Mouse (Mus musculus) spleen, postnatal 36 days (tissue): ENCODE measurements around the gene Armcx4.
A peak's percentile ranks its signal among the peaks of the same experiment; 100 is the strongest.
"Not testable (repeated sequence)": the region's sequence is repeated elsewhere in the genome, so short reads cannot be mapped to it uniquely, and the experiment has no call there.

Experiments used
- DNase-seq, 2 experiments: peaks; one replicate each; pipeline ENCODE4 v3.0.0; 2022; ENCODE audit warnings: low spot score in 2 of 2, mixed read lengths in 1 of 2

Gene Armcx4

GRCm38 (mm10) chrX:134686267-134686666 lies at the start of gene Armcx4:
Gene Armcx4 (plus strand): TSS chrX:134686519.
- DNase-seq = peak; percentile 9 to 18

DNA sequence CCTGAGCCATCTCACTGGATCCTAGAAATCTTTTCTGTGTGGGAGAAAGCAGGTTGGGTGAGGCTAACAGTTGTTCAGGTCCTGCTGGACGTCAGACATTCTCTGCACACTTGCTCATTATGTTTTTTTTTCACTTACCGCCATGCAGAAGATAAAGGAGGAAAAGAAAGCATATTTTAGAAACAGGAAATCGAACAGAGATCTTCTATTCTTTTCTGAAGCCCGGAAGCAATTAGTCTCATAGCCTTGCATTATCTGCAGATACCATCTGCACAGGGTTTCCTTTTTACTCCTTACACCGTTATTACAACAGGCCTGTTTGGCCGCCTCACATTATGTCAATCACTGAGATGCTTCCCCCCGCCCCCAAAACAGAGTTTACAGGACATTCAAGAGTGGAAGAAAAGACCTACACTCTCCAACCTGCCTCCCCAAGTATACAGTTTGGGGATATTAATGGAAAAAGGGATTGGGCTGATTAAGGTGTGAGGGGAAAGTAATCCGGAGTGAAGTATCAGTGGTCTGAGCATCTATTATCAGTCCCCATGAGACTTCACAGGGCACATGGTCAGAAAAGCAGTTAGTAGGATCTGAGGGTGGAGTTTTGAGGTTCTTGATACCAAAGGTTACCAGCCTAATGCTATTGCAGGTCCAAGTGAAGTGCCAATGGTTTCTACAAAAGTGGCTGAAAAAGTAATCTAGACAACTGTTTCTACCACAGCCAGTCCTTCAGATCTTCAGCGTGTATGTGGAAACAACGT lies 45.1 kb upstream of the Armcx4 start:
- no peak for DNase-seq

DNA sequence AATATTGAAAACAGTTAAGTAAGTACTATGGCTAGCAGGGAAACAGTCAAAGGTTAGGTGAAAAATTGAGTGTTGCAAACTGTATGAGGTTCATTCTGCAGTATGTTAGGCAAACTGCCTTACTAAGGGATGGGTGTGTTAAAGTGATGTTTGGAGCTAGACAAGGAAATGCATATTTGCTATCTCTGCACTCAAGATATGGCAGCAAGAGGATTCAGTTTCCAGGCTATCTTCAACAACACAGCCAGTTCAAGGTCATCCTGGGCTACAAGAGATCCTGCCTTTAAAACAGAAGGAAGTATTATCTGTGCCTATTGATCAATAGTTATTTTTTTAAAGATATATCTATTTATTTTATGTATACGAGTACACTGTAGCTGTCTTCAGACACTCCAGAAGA lies 40.0 kb upstream of the Armcx4 start:
- no peak for DNase-seq

- DNase-seq = no peak
These were observed 38.9 kb upstream of the Armcx4 start for GRCm38 (mm10) chrX:134647421-134647820.

GRCm38 (mm10) chrX:134648031-134648692 lies 38.2 kb upstream of the Armcx4 start:
- DNase-seq = peak; percentile 28 to 55

- no peak for DNase-seq
These were observed 34.3 kb upstream of the Armcx4 start for GRCm38 (mm10) chrX:134652061-134652460.

DNA sequence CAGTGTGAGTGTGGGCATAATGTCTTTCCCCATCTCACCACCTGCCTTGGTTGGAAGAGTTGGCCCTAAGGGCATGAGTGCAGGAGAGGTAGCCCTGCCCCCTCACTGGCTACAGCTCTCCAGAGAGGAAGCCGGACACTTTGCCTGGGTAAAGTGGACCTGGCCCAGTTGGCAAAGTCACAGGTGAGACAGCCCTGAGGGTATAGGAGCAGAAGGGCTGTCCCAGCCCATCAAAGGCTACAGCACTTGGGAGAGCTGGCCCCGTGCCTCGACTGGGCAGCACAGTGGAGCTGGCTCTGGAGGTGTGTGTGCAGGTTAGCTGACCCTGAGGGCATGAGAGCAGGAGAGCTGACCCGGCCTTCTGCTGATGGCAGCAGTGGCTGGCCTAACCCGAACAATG lies 24.7 kb upstream of the Armcx4 start:
- no peak for DNase-seq

DNA sequence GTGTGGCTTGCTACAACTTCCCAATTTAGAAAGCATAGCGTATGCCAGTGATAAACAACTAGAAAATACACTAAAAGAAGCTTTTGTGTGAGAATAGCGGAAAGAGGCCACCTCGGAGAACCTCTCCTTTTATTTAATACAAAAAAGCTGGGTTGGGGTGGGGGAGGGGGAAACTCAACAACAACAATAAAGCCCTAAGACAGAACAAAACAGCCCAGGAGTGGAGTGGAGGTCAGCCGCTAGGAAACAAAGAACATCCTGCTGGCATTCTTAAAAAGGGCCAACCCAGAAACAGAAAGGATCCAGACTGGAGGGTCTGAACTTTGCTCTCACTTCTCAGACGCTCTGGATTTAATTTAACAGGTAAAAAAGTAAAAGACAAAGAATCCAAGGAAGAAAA lies 11.3 kb upstream of the Armcx4 start:
- DNase-seq = no peak

GRCm38 (mm10) chrX:134675959-134676358 lies 10.4 kb upstream of the Armcx4 start:
- no peak for DNase-seq

DNA sequence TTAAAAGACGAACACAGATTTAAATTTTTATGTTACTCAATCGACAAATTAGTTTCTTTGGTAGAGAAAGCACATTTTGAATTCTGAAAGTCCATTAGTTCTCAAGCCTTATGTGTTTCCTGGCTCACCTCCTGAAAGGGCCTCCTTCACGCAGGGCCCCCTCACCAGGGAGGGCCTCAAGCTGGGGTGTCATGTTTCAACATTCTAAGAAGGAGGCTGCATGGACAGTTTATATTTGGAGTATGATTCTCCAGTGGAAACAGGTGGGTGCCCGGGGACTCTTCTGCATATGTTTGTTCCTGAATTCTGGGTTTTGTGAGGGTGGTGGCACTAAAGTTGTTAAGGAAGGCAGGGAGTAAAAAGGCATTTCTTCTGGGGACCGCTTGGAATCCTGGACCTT lies 1.4 kb upstream of the Armcx4 start:
- DNase-seq = no peak

GRCm38 (mm10) chrX:134686739-134687171 lies 436 bp downstream of the Armcx4 start:
- DNase-seq = no peak

DNA sequence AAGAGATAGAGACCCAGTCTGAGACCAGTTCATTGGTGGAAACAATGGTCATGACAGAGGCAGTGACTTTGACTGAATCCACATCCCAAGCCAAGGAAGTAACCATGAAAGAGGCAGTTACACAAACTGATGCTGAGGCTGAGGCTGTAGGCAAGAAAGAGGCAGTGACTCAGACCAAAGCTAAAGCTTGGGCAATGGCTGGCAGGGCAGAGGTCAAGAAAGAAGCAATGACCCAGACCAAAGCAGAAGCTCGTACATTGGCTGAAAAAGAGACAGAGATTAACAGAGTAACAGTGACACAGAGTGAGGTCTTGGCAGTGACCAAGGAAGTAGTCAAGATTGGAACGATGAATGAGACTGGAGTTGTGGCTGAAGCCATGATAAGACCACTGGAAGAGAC lies 3.4 kb downstream of the Armcx4 start:
- DNase-seq = no peak

DNA sequence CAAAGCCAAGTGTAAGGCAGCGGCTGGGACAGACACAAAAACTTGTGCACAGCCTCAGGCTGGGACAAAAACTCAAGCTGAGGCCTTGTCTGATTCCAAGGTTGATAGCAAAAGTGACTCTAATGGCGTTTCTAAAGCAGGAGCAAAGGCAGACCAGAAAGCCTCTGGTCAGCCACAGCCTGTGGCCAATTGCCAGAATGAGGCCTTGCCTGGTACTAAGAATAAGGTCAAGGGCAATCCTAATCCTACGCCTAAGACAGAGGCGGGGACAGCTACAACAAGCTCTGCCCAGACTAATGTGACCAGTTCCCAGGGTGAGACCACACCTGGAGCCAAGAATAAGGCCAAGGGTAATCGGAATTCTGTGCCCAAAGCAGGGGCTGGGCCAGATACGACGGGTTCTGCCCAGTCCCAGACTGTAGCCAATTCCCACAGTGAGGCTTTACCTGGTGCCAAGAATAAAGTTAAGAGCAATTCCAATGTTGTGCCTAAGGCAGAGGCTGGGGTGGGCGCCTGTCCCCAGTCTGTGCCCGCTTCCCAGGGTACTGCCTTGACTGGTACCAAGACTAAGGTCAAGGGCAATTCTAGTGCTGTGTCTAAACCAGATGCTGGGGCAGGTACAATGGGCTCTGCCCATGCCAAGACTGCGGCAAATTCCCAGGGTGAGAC lies 4.7 kb downstream of the Armcx4 start:
- DNase-seq = no peak

GRCm38 (mm10) chrX:134691540-134691935 lies 5.2 kb downstream of the Armcx4 start:
- DNase-seq = no peak

GRCm38 (mm10) chrX:134716863-134717262 lies 30.5 kb downstream of the Armcx4 start:
- no peak for DNase-seq

DNA sequence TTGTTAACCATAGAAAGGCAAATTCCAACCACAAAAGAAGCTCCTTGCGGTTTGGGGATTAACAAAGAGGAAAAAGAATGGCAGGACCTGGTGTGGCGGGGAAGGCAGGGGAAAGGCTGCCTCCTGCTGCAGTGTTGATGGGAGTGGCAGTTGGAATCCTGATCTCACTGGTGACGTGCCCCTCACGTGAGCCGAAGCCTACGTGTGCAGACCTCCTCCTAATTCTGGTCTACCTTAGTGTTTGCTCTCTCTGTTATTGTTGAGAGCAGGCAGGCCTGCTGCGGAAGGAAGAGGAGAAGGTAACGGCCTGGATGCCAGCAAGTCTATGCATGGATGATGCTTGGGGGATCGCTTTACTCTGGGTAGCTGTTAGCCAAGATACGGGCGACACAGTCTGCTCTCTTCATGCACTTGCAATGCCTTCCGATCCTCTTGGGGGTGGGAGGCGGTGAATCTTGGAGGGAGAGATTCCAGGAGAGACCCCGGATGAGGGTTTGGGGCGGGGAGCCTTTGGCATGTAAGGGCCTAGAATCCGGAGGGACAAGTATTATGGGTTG lies 31.5 kb downstream of the Armcx4 start, which contains the start of gene Armcx1:
Gene Armcx1 (plus strand): TSS at position 212 of the 557 bp plus-strand sequence.
- peak; percentile 4 for DNase-seq

DNA sequence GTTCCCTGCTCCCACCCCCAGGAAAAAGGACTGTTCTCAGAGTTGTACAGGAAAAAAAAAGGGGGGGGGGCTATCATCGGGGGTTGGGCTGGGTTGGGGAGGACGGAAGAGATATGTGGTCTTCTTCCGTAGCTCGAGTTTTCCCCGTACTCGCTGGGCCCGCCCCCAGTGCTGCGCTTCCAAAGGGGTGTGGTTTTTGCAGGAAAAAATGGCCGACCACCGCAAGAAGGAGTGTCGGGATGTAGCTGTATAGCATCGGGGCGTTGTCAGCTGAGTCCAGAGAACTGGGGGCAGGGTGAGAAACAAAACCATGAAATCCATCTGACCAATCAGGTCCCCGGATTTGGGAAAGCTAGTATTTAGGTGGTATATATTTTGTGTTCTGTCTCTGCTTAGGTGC lies 32.2 kb downstream of the Armcx4 start:
- peak in 1 of 2 experiments; percentile 1 for DNase-seq

DNA sequence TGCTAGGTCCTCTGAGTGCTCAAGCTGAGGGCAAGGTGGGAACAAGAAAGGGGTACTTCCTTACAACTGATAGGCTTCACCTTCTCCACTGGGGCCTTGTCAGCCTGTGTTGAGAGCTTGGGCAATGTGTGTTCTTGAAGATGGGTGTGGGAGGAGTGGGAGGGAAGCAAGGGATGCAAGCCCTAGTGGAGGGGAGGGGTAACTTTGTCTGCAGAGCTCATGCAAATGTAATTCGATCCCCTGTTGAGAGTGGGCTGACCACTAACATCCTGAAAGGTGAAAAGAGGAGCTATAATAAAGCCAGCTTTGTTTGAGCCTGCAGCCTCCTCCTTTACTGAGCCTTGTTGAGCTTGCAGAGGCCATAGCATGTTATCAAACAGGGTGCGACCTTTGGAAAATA lies 37.4 kb downstream of the Armcx4 start:
- not testable (repeated sequence) for DNase-seq

- peak in 1 of 2 experiments; percentile 8 for DNase-seq
These were observed 43.5 kb downstream of the Armcx4 start for GRCm38 (mm10) chrX:134729778-134730177.

DNA sequence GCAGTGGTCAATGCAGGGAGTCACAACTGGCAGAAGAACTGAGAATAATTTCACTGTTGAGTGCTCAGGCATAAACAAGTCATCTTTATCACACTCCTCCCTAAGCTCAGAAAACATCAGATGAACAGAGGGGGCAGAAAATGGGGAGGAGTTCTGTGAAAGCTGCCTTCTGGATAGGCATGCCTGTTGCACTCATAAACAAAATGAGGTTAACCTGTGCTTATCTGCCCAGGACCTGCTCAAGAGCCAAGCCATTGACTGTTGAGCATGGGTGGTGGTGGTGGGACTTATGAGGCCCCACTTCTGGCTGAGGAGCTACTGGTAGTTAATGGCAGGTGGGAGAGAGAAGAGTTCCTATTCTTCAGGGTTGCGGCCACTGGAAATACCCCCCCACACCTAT lies 51.5 kb downstream of the Armcx4 start:
- DNase-seq = no peak

- DNase-seq = no peak
These were observed 52.8 kb downstream of the Armcx4 start for GRCm38 (mm10) chrX:134739160-134739559.

- no peak for DNase-seq
These were observed 55.5 kb downstream of the Armcx4 start for GRCm38 (mm10) chrX:134741862-134742261.
